Mouse (Mus musculus) CH12.LX (cell line): ENCODE data around the gene Cldn9. TPM values are rescaled to one million over a fixed set of nuclear protein-coding genes. Genes with fewer than 3 reads are reported as not detected.

ENCODE experiments used
- DNase-seq: peaks from one replicate; pipeline ENCODE4 v3.0.0-alpha.2; 2013; ENCODE audit errors: extremely low read depth
- H3K27ac ChIP-seq: 2 replicates; pipeline ENCODE4 v1.5.1; 2012; ENCODE audit warnings: low read depth, mild to moderate bottlenecking, control low read depth, moderate library complexity; ENCODE audit not compliant: insufficient read depth
- H3K27me3 ChIP-seq: replicated peaks from 2 replicates; pipeline ENCODE3; 2012; ENCODE audit warnings: inconsistent platforms
- H3K36me3 ChIP-seq, 2 experiments: replicated peaks in 1 of 2; 2 replicates each; pipeline versions ENCODE3 to v1.6.1; 2012; ENCODE audit warnings: inconsistent platforms in 1 of 2, low read length in 1 of 2, mild to moderate bottlenecking in 1 of 2, mixed read lengths in 1 of 2, moderate library complexity in 1 of 2; ENCODE audit not compliant: control insufficient read depth in 1 of 2, insufficient read depth in 1 of 2
- H3K4me1 ChIP-seq, 2 experiments: 2 replicates each; pipeline ENCODE4 v1.6.1; 2012; ENCODE audit warnings: inconsistent platforms in 1 of 2, moderate library complexity in 1 of 2; ENCODE audit not compliant: insufficient read depth in 2 of 2, control insufficient read depth in 1 of 2
- H3K4me2 ChIP-seq: 2 replicates; pipeline ENCODE4 v1.6.1; 2012; ENCODE audit warnings: low read depth, mild to moderate bottlenecking, control low read depth; ENCODE audit not compliant: poor library complexity, insufficient read depth, severe bottlenecking
- H3K4me3 ChIP-seq, 3 experiments: fragments of 150-350 bp in 1 of 3; sonication (generic) in 1 of 3; replicated peaks in 1 of 3; 2 replicates each; pipeline versions ENCODE3 to v1.5.1; 2011 to 2012; ENCODE audit warnings: low read depth in 2 of 3, low read length in 2 of 3, mild to moderate bottlenecking in 2 of 3, moderate library complexity in 2 of 3, control low read depth in 1 of 3, improper control_type of control experiment in 1 of 3, inconsistent platforms in 1 of 3, mixed read lengths in 1 of 3; ENCODE audit not compliant: poor library complexity in 1 of 3
- H3K79me2 ChIP-seq: replicated peaks from 2 replicates; pipeline ENCODE4 v1.6.1; 2012; ENCODE audit warnings: mild to moderate bottlenecking, moderate library complexity; ENCODE audit not compliant: control insufficient read depth, poor library complexity, insufficient read depth, severe bottlenecking; ENCODE audit errors: extremely low read depth
- H3K9ac ChIP-seq: 2 replicates; pipeline ENCODE4 v1.6.1; 2012; ENCODE audit warnings: low read depth, mild to moderate bottlenecking, control low read depth, moderate library complexity; ENCODE audit not compliant: insufficient read depth
- H3K9me3 ChIP-seq: replicated peaks from 2 replicates; pipeline ENCODE3; 2012; ENCODE audit warnings: low read length, inconsistent platforms, mixed read lengths
- CHD1 ChIP-seq: IDR thresholded peaks from 2 replicates; pipeline ENCODE4 v1.6.1; 2012; ENCODE audit warnings: low read depth, low read length, improper control_type of control experiment, inconsistent platforms
- CHD2 ChIP-seq: IDR thresholded peaks from 2 replicates; pipeline ENCODE4 v1.6.1; 2011; ENCODE audit warnings: low read length, improper control_type of control experiment
- CTCF ChIP-seq, 2 experiments: IDR thresholded peaks in 1 of 2; conservative IDR thresholded peaks in 1 of 2; 2 replicates each; pipeline ENCODE4 v1.5.1; 2011 to 2012; ENCODE audit warnings: low read depth in 2 of 2, low read length in 2 of 2, improper control_type of control experiment in 1 of 2, inconsistent platforms in 1 of 2, mild to moderate bottlenecking in 1 of 2, moderate library complexity in 1 of 2
- ELF1 ChIP-seq: IDR thresholded peaks from 2 replicates; pipeline ENCODE4 v1.6.1; 2014; ENCODE audit warnings: low read depth, mild to moderate bottlenecking, inconsistent platforms, low read length, improper control_type of control experiment
- EP300 ChIP-seq: IDR thresholded peaks from 2 replicates; pipeline ENCODE4 v1.6.1; 2011; ENCODE audit warnings: low read length, improper control_type of control experiment
- ETS1 ChIP-seq: conservative IDR thresholded peaks from 2 replicates; pipeline ENCODE4 v1.6.1; 2012; ENCODE audit warnings: low read depth, mild to moderate bottlenecking, inconsistent platforms, low read length, improper control_type of control experiment, moderate library complexity
- GABPA ChIP-seq: IDR thresholded peaks from 2 replicates; pipeline ENCODE4 v1.6.1; 2012; ENCODE audit warnings: low read depth, low read length, improper control_type of control experiment, inconsistent platforms; ENCODE audit not compliant: insufficient replicate concordance
- IRF4 ChIP-seq: IDR thresholded peaks from 2 replicates; pipeline ENCODE4 v1.6.1; 2014; ENCODE audit warnings: low read depth, mild to moderate bottlenecking, inconsistent platforms, low read length, improper control_type of control experiment
- JUN ChIP-seq: IDR thresholded peaks from 2 replicates; pipeline ENCODE4 v1.6.1; 2011; ENCODE audit warnings: low read depth, mild to moderate bottlenecking, low read length, improper control_type of control experiment, moderate library complexity; ENCODE audit not compliant: insufficient read depth
- JUND ChIP-seq: conservative IDR thresholded peaks from 2 replicates; pipeline ENCODE4 v1.6.1; 2011; ENCODE audit warnings: low read depth, low read length, improper control_type of control experiment
- KAT2A ChIP-seq: IDR thresholded peaks from 2 replicates; pipeline ENCODE4 v1.6.1; 2012; ENCODE audit warnings: low read length, improper control_type of control experiment, inconsistent platforms; ENCODE audit not compliant: insufficient replicate concordance
- MAFK ChIP-seq: IDR thresholded peaks from 2 replicates; pipeline ENCODE4 v1.6.1; 2011; ENCODE audit warnings: low read length, improper control_type of control experiment; ENCODE audit not compliant: insufficient replicate concordance
- MAX ChIP-seq: IDR thresholded peaks from 2 replicates; pipeline ENCODE4 v1.6.1; 2011; ENCODE audit warnings: low read length, improper control_type of control experiment
- MAZ ChIP-seq: IDR thresholded peaks from 2 replicates; pipeline ENCODE4 v1.6.1; 2012; ENCODE audit warnings: low read depth, mild to moderate bottlenecking, inconsistent platforms, low read length, improper control_type of control experiment, moderate library complexity
- MYC ChIP-seq: IDR thresholded peaks from 2 replicates; pipeline ENCODE4 v1.6.1; 2011; ENCODE audit warnings: low read depth, mild to moderate bottlenecking, improper control_type of control experiment, low read length
- NELFE ChIP-seq: IDR thresholded peaks from 2 replicates; pipeline ENCODE4 v1.6.1; 2011; ENCODE audit warnings: low read depth, low read length, improper control_type of control experiment
- PAX5 ChIP-seq: IDR thresholded peaks from 2 replicates; pipeline ENCODE4 v1.6.1; 2012; ENCODE audit warnings: low read length, inconsistent platforms, mixed read lengths
- POLR2A ChIP-seq: IDR thresholded peaks from 2 replicates; pipeline ENCODE4 v1.6.1; 2011; ENCODE audit warnings: low read depth, mild to moderate bottlenecking, improper control_type of control experiment, low read length
- RAD21 ChIP-seq: IDR thresholded peaks from 2 replicates; pipeline ENCODE4 v1.6.1; 2011; ENCODE audit warnings: low read depth, mild to moderate bottlenecking, low read length, improper control_type of control experiment, moderate library complexity
- RCOR1 ChIP-seq: conservative IDR thresholded peaks from 2 replicates; pipeline ENCODE4 v1.6.1; 2012; ENCODE audit warnings: low read depth, mild to moderate bottlenecking, inconsistent platforms, low read length, improper control_type of control experiment
- SIN3A ChIP-seq: IDR thresholded peaks from 2 replicates; pipeline ENCODE4 v1.6.1; 2012; ENCODE audit warnings: low read length, improper control_type of control experiment, inconsistent platforms
- SMC3 ChIP-seq: IDR thresholded peaks from 2 replicates; pipeline ENCODE4 v1.6.1; 2011; ENCODE audit warnings: low read depth, low read length, improper control_type of control experiment
- TBP ChIP-seq: conservative IDR thresholded peaks from 2 replicates; pipeline ENCODE4 v1.6.1; 2011; ENCODE audit warnings: low read depth, low read length, improper control_type of control experiment
- TCF12 ChIP-seq: IDR thresholded peaks from 2 replicates; pipeline ENCODE4 v1.6.1; 2014; ENCODE audit warnings: low read depth, mild to moderate bottlenecking, inconsistent platforms, low read length, improper control_type of control experiment
- UBTF ChIP-seq: IDR thresholded peaks from 2 replicates; pipeline ENCODE4 v1.6.1; 2012; ENCODE audit warnings: low read depth, mild to moderate bottlenecking, inconsistent platforms, low read length, improper control_type of control experiment, moderate library complexity
- USF2 ChIP-seq: conservative IDR thresholded peaks from 2 replicates; pipeline ENCODE4 v1.6.1; 2011; ENCODE audit warnings: low read depth, low read length, improper control_type of control experiment
- ZC3H11A ChIP-seq: IDR thresholded peaks from 2 replicates; pipeline ENCODE4 v1.6.1; 2012; ENCODE audit warnings: low read depth, mild to moderate bottlenecking, inconsistent platforms, low read length, improper control_type of control experiment
- ZKSCAN1 ChIP-seq: IDR thresholded peaks from 2 replicates; pipeline ENCODE4 v1.6.1; 2012; ENCODE audit warnings: low read depth, inconsistent platforms, low read length, improper control_type of control experiment, borderline replicate concordance
- ZMIZ1 ChIP-seq: IDR thresholded peaks from 2 replicates; pipeline ENCODE4 v1.6.1; 2012; ENCODE audit warnings: low read depth, mild to moderate bottlenecking, inconsistent platforms, low read length, improper control_type of control experiment
- dilution Hi-C: fragments of 300-500 bp; cut with MboI; formaldehyde crosslinking; loops from 2 replicates; pipeline ENCODE4 v1.14.3; 2020; ENCODE audit warnings: low sequenced_read_pairs; ENCODE audit not compliant: extremely low pct_unique_long_range_greater_than_20kb, extremely low pct_ligation_motif_present
- in situ Hi-C: fragments of 300-500 bp; cut with MboI; formaldehyde crosslinking; loops from 3 replicates; pipeline ENCODE4 v1.14.3; 2019; ENCODE audit warnings: low sequenced_read_pairs, low pct_ligation_motif_present, low pct_unique_long_range_greater_than_20kb, mixed read lengths
- polyA plus RNA-seq: library from polyadenylated mRNA; unstranded; fragments of >175 nt; gene quantifications from 2 replicates; pipeline ENCODE4 v1.2.1, GENCODE M21; 2012; ENCODE audit warnings: low read depth; ENCODE audit not compliant: insufficient read length
- total RNA-seq, 2 experiments: library from RNA; depleted of rRNA; stranded (reverse); fragments of 300-350 nt in 1 of 2; fragments of >200 nt in 1 of 2; gene quantifications; 2 replicates each; pipeline ENCODE4 v1.2.3; 2012 to 2014

The Cldn9 gene
- total and polyA plus RNA-seq, 3 experiments: not detected

GRCm38 (mm10) chr17:23674271-23674952 lies 9.4 kb downstream of the Cldn9 start:
- TF ChIP-seq KAT2A (no peak), POLR2A (no peak), RCOR1 (no peak), JUN (no peak), ZMIZ1 (no peak), CHD1 (no peak), RAD21 (no peak), MAZ (no peak), NELFE (no peak), ELF1 (no peak), TBP (no peak), TCF12 (no peak), ZKSCAN1 (no peak), GABPA (no peak), MYC (no peak), SIN3A (no peak), EP300 (no peak), IRF4 (no peak), SMC3 (no peak)
- Histone ChIP-seq H3K36me3 (peaks cover 9 to 16% of the 10 kb centered on the region in 2 experiments), H3K4me3 (peak overlapping the region; percentile 58 to 62 (median 59))

GRCm38 (mm10) chr17:23673424-23674073 lies 10.3 kb downstream of the Cldn9 start, which contains the start of the genes Hcfc1r1 and Thoc6:
TSS of gene Hcfc1r1 (plus strand) at chr17:23673596.
TSS of gene Thoc6 (minus strand) at chr17:23673882.
- in situ Hi-C loops: loop anchor here (10.0 kb wide), 1 partner anchor 51 kb away; the partner anchor contains the start of genes 1520401A03Rik and Pkmyt1
- DNase-seq: peak; percentile 98
- peaks cover 18 to 25% of the 10 kb centered on the region in 2 experiments for H3K36me3 ChIP-seq
- TF ChIP-seq ZC3H11A: no peak
- TF ChIP-seq ETS1: peak; percentile 29; the same call in 1 of the 2 replicates
- TF ChIP-seq CHD1: no peak
- no peak for TF ChIP-seq CTCF (conservative IDR thresholded peaks at IDR 0.05 in 1 of 2, IDR thresholded peaks at IDR 0.05 in 1 of 2; ENCODE audit: low read depth in 2 of 2, low read length in 2 of 2)
- TF ChIP-seq SIN3A: peak; percentile 96
- peak; percentile 96 for TF ChIP-seq MYC
- no peak for TF ChIP-seq MAFK
- peak; percentile 54; the same call in 1 of the 2 replicates for TF ChIP-seq GABPA
- no peak for TF ChIP-seq PAX5
- TF ChIP-seq UBTF: no peak
- peak; percentile 94; the same call in 1 of the 2 replicates for TF ChIP-seq KAT2A
- peak; percentile 81 for TF ChIP-seq TBP
- TF ChIP-seq SMC3: no peak
- TF ChIP-seq USF2: peak; percentile 73
- TF ChIP-seq JUND: no peak; the same call in 1 of the 2 replicates
- peak; percentile 36; the same call in 1 of the 2 replicates for TF ChIP-seq ZMIZ1
- TF ChIP-seq CHD2: peak; percentile 97
- TF ChIP-seq IRF4: peak; percentile 25; the same call in 1 of the 2 replicates
- peak; percentile 91 for TF ChIP-seq MAX
- TF ChIP-seq NELFE: peak; percentile 74; the same call in 1 of the 2 replicates

More at GRCm38 (mm10) chr17:23674271-23674952, 9.4 kb downstream of the Cldn9 start:
- dilution Hi-C loops: no loop called here
- Histone ChIP-seq H3K27me3 (peaks cover 26% of the 10 kb centered on the region), H3K27ac (no peak overlapping the region), H3K4me2 (peak overlapping the region; percentile 55), H3K9ac (peak overlapping the region; percentile 10; the same call in 1 of the 2 replicates), H3K4me1 (peaks cover 15 to 53% of the 10 kb centered on the region in 2 experiments), H3K79me2 (no peaks in the 10 kb centered on the region), H3K9me3 (no peaks in the 10 kb centered on the region)
- no peak for DNase-seq
- in situ Hi-C loops: loop anchor here (10.0 kb wide), 1 partner anchor 50 kb away; the partner anchor contains the start of genes 1520401A03Rik and Pkmyt1

More at GRCm38 (mm10) chr17:23673424-23674073, 10.3 kb downstream of the Cldn9 start, which contains the start of the genes Hcfc1r1 and Thoc6:
- Histone ChIP-seq H3K79me2 (no peaks in the 10 kb centered on the region), H3K4me1 (peaks cover 15 to 53% of the 10 kb centered on the region in 2 experiments), H3K9ac (peak within 1 kb of the TSS; percentile 67), H3K27ac (peak within 1 kb of the TSS; percentile 85), H3K27me3 (peaks cover 18% of the 10 kb centered on the region), H3K9me3 (no peaks in the 10 kb centered on the region), H3K4me3 (peak within 1 kb of the TSS; percentile 58 to 62 (median 59)), H3K4me2 (peak within 1 kb of the TSS; percentile 64)
- dilution Hi-C loops: no loop called here
